Mouse (Mus musculus): ENCODE measurements around the gene Prss34.

Prss34 gene

DNA sequence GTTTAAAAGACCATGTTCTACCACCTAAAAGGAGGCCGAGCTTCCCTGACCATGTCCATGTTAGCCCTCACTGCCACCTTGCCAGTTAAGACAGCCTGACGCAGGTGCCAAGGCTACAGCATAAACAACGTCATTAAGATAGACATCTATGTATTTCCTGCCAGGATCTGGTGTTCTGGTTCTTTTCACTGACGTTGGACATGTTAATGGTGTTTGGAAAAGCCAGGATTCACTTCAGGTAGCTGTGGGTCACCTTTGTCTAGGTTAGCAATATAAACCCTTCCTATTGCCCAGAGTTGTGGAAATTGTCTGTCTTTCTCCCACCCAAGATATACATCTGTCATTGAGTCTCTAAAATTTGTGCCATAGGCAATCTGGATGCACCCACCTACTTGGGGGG, 10.2 kb downstream of the Prss34 start, which contains the start of gene Prss28:
Gene Prss28, plus strand, starts transcription at position 301 of the 400 bp plus-strand sequence.
- DNase-seq (ENCODE audit: low read depth, low spot score) = no peak

DNA sequence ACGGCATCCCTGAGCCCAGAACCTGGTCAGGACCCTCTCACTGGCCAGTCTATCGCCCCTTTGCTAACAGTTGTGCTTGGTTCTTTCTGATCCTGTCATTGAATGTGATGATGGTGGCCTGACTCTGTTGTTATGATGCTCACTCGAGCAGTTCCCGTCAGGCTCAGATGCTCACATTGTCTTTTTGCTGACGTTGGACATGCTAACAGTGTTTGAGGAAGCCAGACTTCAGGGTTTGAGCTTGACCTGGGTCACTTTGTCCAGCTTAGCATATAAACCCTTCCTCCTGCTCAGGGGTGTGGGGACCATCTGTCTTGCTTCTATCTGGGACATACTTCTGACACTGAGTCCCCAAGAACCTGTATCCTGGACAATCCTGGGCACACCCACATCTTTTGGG, 20.2 kb downstream of the Prss34 start, which contains the start of gene Prss29:
Gene Prss29, plus strand, starts transcription at position 301 of the 400 bp plus-strand sequence.
- DNase-seq (ENCODE audit: low read depth, low spot score) = no peak

DNA sequence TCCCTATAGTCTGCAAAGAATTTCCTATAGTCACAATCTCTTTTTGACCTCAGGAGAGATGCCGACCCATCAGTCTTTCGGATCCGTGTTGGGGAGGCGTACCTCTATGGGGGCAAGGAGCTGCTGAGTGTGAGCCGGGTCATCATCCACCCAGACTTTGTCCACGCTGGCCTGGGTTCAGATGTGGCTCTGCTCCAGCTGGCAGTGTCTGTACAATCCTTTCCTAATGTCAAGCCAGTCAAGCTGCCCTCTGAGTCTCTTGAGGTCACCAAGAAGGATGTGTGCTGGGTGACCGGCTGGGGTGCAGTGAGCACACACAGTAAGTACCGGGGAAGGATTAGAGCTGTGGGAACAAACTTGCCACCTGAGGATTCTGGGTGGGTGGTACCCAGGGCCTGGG, 22.6 kb downstream of the Prss34 start:
- DNase-seq (ENCODE audit: low read depth, low spot score) = no peak

GRCm38 (mm10) chr17:25322930-25323329, 24.7 kb downstream of the Prss34 start:
- DNase-seq (ENCODE audit: low read depth, low spot score) = no peak

- DNase-seq (ENCODE audit: low read depth, low spot score) = no peak
Observed at GRCm38 (mm10) chr17:25332321-25332720, 34.1 kb downstream of the Prss34 start.

DNA sequence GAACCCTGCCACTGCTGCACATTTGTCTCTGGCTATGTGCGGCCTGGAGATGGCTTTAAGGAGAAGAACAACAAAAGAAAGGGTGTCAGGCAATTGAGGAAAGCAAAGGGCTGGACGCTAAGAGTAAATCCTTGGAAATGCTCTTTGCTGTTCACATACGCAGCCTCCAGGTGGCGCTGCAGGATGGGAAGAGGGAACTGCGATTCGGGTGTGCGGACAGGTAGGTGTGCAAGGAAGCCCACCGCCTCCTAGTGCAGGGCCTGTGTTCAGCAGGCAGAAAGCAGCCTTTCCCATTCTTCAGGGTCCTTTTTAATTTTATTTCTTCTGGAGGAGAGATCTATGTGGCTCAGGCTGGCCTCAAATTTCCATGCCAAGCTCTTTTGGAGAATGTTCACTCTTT, 35.7 kb downstream of the Prss34 start:
- peak; percentile 85 for DNase-seq (ENCODE audit: low read depth, low spot score)

DNA sequence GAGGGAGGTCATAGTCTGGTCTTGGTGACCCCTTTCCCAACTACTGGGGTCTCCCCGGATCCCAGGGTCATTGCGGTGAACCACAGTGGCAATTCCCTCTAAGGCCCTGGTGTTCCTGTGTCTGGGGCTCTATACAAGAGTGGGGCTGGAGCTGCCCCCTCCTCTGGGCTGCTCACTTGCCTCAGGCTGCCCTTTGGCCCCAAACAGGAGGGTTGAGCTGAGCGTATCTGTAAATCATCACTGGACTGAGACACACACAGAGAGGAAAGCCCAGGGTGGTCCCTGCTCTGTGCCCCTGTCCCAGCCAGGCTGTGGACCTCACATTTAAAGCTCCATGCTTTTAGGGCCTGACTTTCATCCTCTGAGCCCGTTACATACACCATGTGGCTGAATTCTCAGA, 40.0 kb downstream of the Prss34 start:
- no peak for DNase-seq (ENCODE audit: low read depth, low spot score)

- no peak for DNase-seq (ENCODE audit: low read depth, low spot score)
Observed at GRCm38 (mm10) chr17:25340003-25340402, 41.8 kb downstream of the Prss34 start.

DNA sequence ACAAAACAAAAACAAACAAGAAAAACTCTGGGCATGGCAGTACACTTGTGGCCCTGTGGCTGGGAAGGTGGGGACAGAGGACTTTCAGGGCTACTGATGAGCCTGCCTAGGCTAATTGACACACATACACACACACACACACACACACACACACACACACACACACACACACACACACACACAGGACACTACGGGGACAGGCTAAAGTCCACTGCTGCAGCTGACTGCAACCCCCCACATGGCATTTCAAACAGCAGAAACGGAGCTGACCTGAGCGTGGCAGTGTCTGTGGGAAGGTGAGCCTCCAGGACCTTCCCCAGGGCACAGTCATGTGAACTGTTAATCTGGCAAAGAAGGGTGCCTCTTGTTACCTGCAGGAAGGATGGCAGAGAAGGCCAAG, 43.3 kb downstream of the Prss34 start:
- no peak for DNase-seq (ENCODE audit: low read depth, low spot score)

DNA sequence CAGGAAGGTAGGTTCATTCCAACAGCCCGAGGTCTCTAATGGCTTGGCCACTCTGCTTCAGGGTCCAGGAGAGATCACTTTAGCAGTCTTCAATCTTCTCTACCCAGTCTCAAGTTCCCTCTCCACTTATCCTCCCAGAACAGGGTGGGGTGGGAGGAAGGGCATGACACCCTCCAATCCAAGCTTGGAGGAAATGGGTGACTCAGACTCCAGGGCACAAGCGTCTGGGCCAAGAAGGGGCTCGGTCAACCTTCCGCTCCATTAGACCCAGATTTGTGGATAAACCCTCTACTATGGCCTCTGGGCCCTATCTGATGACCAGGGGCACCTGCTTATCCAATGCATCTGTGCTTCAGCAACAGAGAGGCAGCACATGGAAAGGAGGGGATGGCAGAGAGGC, 47.3 kb downstream of the Prss34 start, which contains the start of gene Tpsab1:
Gene Tpsab1, minus strand, starts transcription at position 101 of the 400 bp plus-strand sequence.
- no peak for DNase-seq (ENCODE audit: low read depth, low spot score)
